Mouse (Mus musculus) myocyte (in vitro differentiated cells): Measurements from ENCODE around the gene Arhgap22.

Experiments used
- CEBPB ChIP-seq: IDR thresholded peaks from 2 replicates; pipeline ENCODE4 v1.6.1; 2011; ENCODE audit warnings: mild to moderate bottlenecking, moderate library complexity; ENCODE audit not compliant: poor library complexity, insufficient read depth, severe bottlenecking
- MYOG ChIP-seq, 3 experiments: IDR thresholded peaks; one replicate each; pipeline ENCODE4 v1.6.1; 2011; ENCODE audit warnings: control low read depth in 2 of 3, low read depth in 2 of 3, mild to moderate bottlenecking in 2 of 3; ENCODE audit not compliant: insufficient read length in 2 of 3, control insufficient read depth in 1 of 3, insufficient read depth in 1 of 3
- POLR2A ChIP-seq: IDR thresholded peaks from one replicate; pipeline ENCODE4 v1.6.1; 2011; ENCODE audit warnings: low read depth, mild to moderate bottlenecking, control low read depth, moderate library complexity; ENCODE audit not compliant: insufficient read length
- TCF3 ChIP-seq: IDR thresholded peaks from one replicate; pipeline ENCODE4 v1.6.1; 2011; ENCODE audit warnings: low read depth, control low read depth; ENCODE audit not compliant: insufficient read length
- USF1 ChIP-seq: IDR thresholded peaks from one replicate; pipeline ENCODE4 v1.6.1; 2011; ENCODE audit warnings: low read depth, mild to moderate bottlenecking, control low read depth, moderate library complexity

DNA sequence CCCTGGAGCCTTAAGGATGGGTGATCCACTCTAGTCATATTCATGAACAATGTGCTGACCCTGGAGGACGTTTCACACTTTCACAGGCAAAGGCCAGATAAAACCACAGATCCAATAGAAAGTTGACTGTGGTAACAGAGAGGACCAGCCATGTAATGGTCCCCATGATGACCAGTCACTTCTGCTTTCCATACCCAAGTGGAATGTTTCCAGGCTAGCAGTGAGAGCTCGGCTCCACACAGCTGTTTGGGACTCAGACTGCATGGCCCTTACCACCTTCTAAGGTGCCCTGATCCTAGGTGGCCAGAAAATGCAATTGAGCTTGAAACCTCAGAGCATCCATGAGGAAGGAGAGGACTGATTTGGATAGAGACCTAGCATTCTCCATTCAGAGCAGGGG lies 31.1 kb downstream of the Arhgap22 start:
- TF ChIP-seq CEBPB (no peak), MYOG (IDR thresholded peaks at IDR 0.05; ENCODE audit: control insufficient read depth in 1 of 3, insufficient read depth in 1 of 3, insufficient read length in 2 of 3, low read depth in 2 of 3) (no peak), POLR2A (no peak), TCF3 (no peak), USF1 (no peak)
